Mouse (Mus musculus): ENCODE measurements around the gene Atxn7l3. TPM values are rescaled to one million over a fixed set of nuclear protein-coding genes. Genes with fewer than 3 reads are reported as not detected.
"Not testable (repeated sequence)": the region's sequence is repeated elsewhere in the genome, so short reads cannot be mapped to it uniquely, and the experiment has no call there.

Gene Atxn7l3
- polyA plus RNA-seq, 1 experiment from 2014 or later = 11.6 TPM

DNA sequence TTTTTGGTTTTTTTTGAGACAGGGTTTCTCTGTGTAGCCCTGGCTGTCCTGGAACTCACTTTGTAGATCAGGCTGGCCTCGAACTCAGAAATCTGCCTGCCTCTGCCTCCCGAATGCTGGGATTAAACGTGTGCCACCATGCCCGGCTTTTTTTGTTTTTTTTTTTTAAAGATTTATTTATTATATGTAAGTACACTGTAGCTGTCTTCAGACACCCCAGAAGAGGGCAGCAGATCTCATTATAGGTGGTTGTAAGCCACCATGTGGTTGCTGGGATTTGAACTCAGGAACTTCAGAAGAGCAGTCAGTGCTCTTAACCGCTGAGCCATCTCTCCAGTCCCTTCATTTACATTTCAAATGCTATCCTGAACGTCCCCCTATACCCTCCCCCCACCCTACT is 16.2 kb downstream of the Atxn7l3 start:
- H3K4me3 ChIP-seq (ENCODE audit: low read length); H3K4me2 ChIP-seq (ENCODE audit: low read depth, low read length); H3K27me3 ChIP-seq (ENCODE audit: control insufficient read depth, insufficient read depth, low read depth, low read length); H3K36me3 ChIP-seq (ENCODE audit: control insufficient read depth, insufficient read depth, low read length); H3K9ac ChIP-seq (ENCODE audit: low read length); H3K9me3 ChIP-seq (ENCODE audit: control insufficient read depth, low read length); H3K27ac ChIP-seq (ENCODE audit: low read length); ATAC-seq (ENCODE audit: low read depth): not testable (repeated sequence)
- H3K4me1 ChIP-seq (replicated peaks; ENCODE audit: control insufficient read depth, insufficient read depth, low read length) = peaks cover 11% of the 10 kb centered on the region; the same call in 1 of the 2 replicates
- 71% methylated on average over 6 of the region's 6 CpGs for WGBS

- Histone ChIP-seq H3K9ac (ENCODE audit: low read length) (no peak overlapping the region), H3K27me3 (ENCODE audit: control insufficient read depth, insufficient read depth, low read depth, low read length) (no peaks in the 10 kb centered on the region; the same call in 1 of the 2 replicates), H3K4me3 (ENCODE audit: low read length) (no peak overlapping the region), H3K27ac (ENCODE audit: low read length) (no peak overlapping the region), H3K4me2 (ENCODE audit: low read depth, low read length) (no peak overlapping the region), H3K36me3 (ENCODE audit: control insufficient read depth, insufficient read depth, low read length) (no peaks in the 10 kb centered on the region), H3K4me1 (replicated peaks; ENCODE audit: control insufficient read depth, insufficient read depth, low read length) (peaks cover 11% of the 10 kb centered on the region; the same call in 1 of the 2 replicates), H3K9me3 (ENCODE audit: control insufficient read depth, low read length) (no peaks in the 10 kb centered on the region)
- no peak for ATAC-seq (ENCODE audit: low read depth)
- WGBS = 86% methylated on average over 3 of the region's 3 CpGs
Observed at GRCm38 (mm10) chr11:102279595-102279994, 16.8 kb downstream of the Atxn7l3 start.

GRCm38 (mm10) chr11:102277754-102278153 is 18.7 kb downstream of the Atxn7l3 start:
- H3K4me2 ChIP-seq (ENCODE audit: low read depth, low read length) = no peak overlapping the region
- peaks cover 9% of the 10 kb centered on the region; the same call in 1 of the 2 replicates for H3K4me1 ChIP-seq (replicated peaks; ENCODE audit: control insufficient read depth, insufficient read depth, low read length)
- H3K36me3 ChIP-seq (ENCODE audit: control insufficient read depth, insufficient read depth, low read length) = no peaks in the 10 kb centered on the region
- H3K9ac ChIP-seq (ENCODE audit: low read length) = no peak overlapping the region
- no peak for ATAC-seq (ENCODE audit: low read depth)
- H3K4me3 ChIP-seq (ENCODE audit: low read length) = no peak overlapping the region
- H3K27ac ChIP-seq (ENCODE audit: low read length) = no peak overlapping the region
- no peaks in the 10 kb centered on the region; the same call in 1 of the 2 replicates for H3K27me3 ChIP-seq (ENCODE audit: control insufficient read depth, insufficient read depth, low read depth, low read length)
- H3K9me3 ChIP-seq (ENCODE audit: control insufficient read depth, low read length) = no peaks in the 10 kb centered on the region
- 72% methylated on average over 9 of the region's 12 CpGs for WGBS

- H3K27ac ChIP-seq (ENCODE audit: low read length) = no peak overlapping the region
Observed at GRCm38 (mm10) chr11:102276411-102276915, 20.0 kb downstream of the Atxn7l3 start.

GRCm38 (mm10) chr11:102268520-102269244 is 27.7 kb downstream of the Atxn7l3 start, which contains the start of gene Asb16:
TSS of gene Asb16 (plus strand) at chr11:102268743.
- 0 out of 2 replicates have a peak, but pooled peaks cover 4% of the 10 kb centered on the region for H3K36me3 ChIP-seq (ENCODE audit: control insufficient read depth, insufficient read depth, low read length)
- no peak within 1 kb of the TSS for H3K4me3 ChIP-seq (ENCODE audit: low read length)
- H3K4me2 ChIP-seq (ENCODE audit: low read depth, low read length) = no peak within 1 kb of the TSS
- no peak within 1 kb of the TSS for H3K9ac ChIP-seq (ENCODE audit: low read length)
- H3K9me3 ChIP-seq (ENCODE audit: control insufficient read depth, low read length) = no peaks in the 10 kb centered on the region
- ATAC-seq (ENCODE audit: low read depth) = no peak
- 84% methylated on average over 12 of the region's 12 CpGs for WGBS
- H3K4me1 ChIP-seq (replicated peaks; ENCODE audit: control insufficient read depth, insufficient read depth, low read length) = 0 out of 2 replicates have a peak, but pooled peaks cover 5% of the 10 kb centered on the region
- H3K27me3 ChIP-seq (ENCODE audit: control insufficient read depth, insufficient read depth, low read depth, low read length) = no peaks in the 10 kb centered on the region
- no peak within 1 kb of the TSS for H3K27ac ChIP-seq (ENCODE audit: low read length)

More at GRCm38 (mm10) chr11:102276411-102276915, 20.0 kb downstream of the Atxn7l3 start:
- H3K9ac ChIP-seq (ENCODE audit: low read length) = peak overlapping the region; percentile 70
- no peaks in the 10 kb centered on the region; the same call in 1 of the 2 replicates for H3K27me3 ChIP-seq (ENCODE audit: control insufficient read depth, insufficient read depth, low read depth, low read length)
- peaks cover 9% of the 10 kb centered on the region; the same call in 1 of the 2 replicates for H3K4me1 ChIP-seq (replicated peaks; ENCODE audit: control insufficient read depth, insufficient read depth, low read length)
- H3K4me2 ChIP-seq (ENCODE audit: low read depth, low read length) = peak overlapping the region; percentile 77
- peak; percentile 78 for ATAC-seq (ENCODE audit: low read depth)
- H3K4me3 ChIP-seq (ENCODE audit: low read length) = peak overlapping the region; percentile 48
- no peaks in the 10 kb centered on the region for H3K36me3 ChIP-seq (ENCODE audit: control insufficient read depth, insufficient read depth, low read length)
- under 1% methylated on average over 33 of the region's 33 CpGs for WGBS
- no peaks in the 10 kb centered on the region for H3K9me3 ChIP-seq (ENCODE audit: control insufficient read depth, low read length)

GRCm38 (mm10) chr11:102267480-102267879 is 29.0 kb downstream of the Atxn7l3 start:
- ATAC-seq (ENCODE audit: low read depth) = peak; percentile 78
- Histone ChIP-seq H3K9ac (ENCODE audit: low read length) (no peak overlapping the region), H3K27ac (ENCODE audit: low read length) (no peak overlapping the region), H3K4me2 (ENCODE audit: low read depth, low read length) (no peak overlapping the region), H3K4me1 (replicated peaks; ENCODE audit: control insufficient read depth, insufficient read depth, low read length) (0 out of 2 replicates have a peak, but pooled peaks cover 5% of the 10 kb centered on the region), H3K9me3 (ENCODE audit: control insufficient read depth, low read length) (no peaks in the 10 kb centered on the region), H3K27me3 (ENCODE audit: control insufficient read depth, insufficient read depth, low read depth, low read length) (no peaks in the 10 kb centered on the region), H3K36me3 (ENCODE audit: control insufficient read depth, insufficient read depth, low read length) (peaks cover 4% of the 10 kb centered on the region; the same call in 1 of the 2 replicates), H3K4me3 (ENCODE audit: low read length) (no peak overlapping the region)
- 4% methylated on average over 11 of the region's 11 CpGs for WGBS

DNA sequence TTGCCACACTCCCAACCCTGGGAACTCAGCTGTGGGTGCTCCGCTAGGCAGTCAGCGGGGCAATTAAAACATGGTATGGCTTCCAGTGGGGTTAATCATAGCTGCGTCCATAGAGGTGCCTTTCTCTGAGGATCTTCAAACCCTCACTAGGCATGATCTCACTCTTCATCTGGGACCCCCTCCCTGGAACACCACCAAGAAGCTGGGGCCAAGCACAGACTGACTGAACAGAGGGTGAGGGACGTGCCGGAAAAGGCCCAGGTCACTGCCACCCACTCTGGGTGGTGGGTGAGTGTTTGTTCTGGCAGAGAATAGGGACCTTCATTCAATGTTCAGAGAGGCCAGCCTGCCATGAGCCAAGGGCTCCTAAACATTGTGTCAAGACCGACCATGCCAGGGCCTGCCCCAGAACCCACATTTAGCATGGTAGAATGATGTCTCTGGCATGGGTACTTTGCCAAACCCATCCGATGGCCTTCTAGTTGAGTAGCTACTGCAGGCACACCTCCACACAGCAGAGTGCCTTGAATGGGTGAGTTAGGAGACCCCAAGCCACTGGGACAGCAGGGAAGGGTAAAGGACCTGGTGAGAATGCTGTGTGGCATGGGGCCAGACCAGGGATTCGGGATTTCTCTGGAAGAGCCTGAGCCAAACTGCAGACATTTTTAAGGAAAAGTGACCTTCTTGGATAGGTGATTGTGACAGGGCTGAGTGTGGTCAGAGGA is 29.6 kb downstream of the Atxn7l3 start:
- Histone ChIP-seq H3K9me3 (ENCODE audit: control insufficient read depth, low read length) (no peaks in the 10 kb centered on the region), H3K4me2 (ENCODE audit: low read depth, low read length) (no peak overlapping the region), H3K9ac (ENCODE audit: low read length) (no peak overlapping the region), H3K4me3 (ENCODE audit: low read length) (no peak overlapping the region), H3K27me3 (ENCODE audit: control insufficient read depth, insufficient read depth, low read depth, low read length) (no peaks in the 10 kb centered on the region), H3K4me1 (replicated peaks; ENCODE audit: control insufficient read depth, insufficient read depth, low read length) (0 out of 2 replicates have a peak, but pooled peaks cover 5% of the 10 kb centered on the region), H3K36me3 (ENCODE audit: control insufficient read depth, insufficient read depth, low read length) (peaks cover 7% of the 10 kb centered on the region; the same call in 1 of the 2 replicates), H3K27ac (ENCODE audit: low read length) (no peak overlapping the region)
- 0 out of 2 replicates have a peak, but pooled peaks have one; percentile 4 for ATAC-seq (ENCODE audit: low read depth)
- WGBS = 79% methylated on average over 8 of the region's 8 CpGs

- no peaks in the 10 kb centered on the region for H3K9me3 ChIP-seq (ENCODE audit: control insufficient read depth, low read length)
- H3K4me2 ChIP-seq (ENCODE audit: low read depth, low read length) = no peak overlapping the region
- no peak overlapping the region for H3K4me3 ChIP-seq (ENCODE audit: low read length)
- H3K9ac ChIP-seq (ENCODE audit: low read length) = no peak overlapping the region
- 0 out of 2 replicates have a peak, but pooled peaks cover 5% of the 10 kb centered on the region for H3K4me1 ChIP-seq (replicated peaks; ENCODE audit: control insufficient read depth, insufficient read depth, low read length)
- H3K36me3 ChIP-seq (ENCODE audit: control insufficient read depth, insufficient read depth, low read length) = peaks cover 7% of the 10 kb centered on the region; the same call in 1 of the 2 replicates
- H3K27me3 ChIP-seq (ENCODE audit: control insufficient read depth, insufficient read depth, low read depth, low read length) = no peaks in the 10 kb centered on the region
- ATAC-seq (ENCODE audit: low read depth) = no peak
- H3K27ac ChIP-seq (ENCODE audit: low read length) = no peak overlapping the region
- 63% methylated on average over 14 of the region's 14 CpGs for WGBS
Observed at GRCm38 (mm10) chr11:102265816-102266215, 30.6 kb downstream of the Atxn7l3 start.

DNA sequence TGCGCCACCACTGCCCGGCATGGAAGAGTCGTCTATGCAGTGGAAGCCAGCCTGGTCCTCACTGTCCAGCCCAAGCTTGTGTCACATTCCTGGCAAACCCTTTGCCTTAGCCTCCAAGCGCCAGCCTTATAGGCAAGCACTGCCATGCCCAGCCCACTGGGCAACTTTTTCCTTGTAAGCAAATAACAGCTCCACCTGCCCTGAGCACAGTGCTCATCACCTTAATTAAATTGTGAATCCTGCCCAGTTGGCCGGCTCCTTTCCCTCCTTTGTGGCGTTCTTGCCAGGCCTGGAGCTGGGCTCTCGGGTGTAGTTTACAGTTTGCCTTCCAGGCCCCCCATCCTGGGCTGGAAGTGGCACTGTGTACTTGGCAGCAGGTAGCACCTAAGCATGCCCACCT is 33.2 kb downstream of the Atxn7l3 start:
- Histone ChIP-seq H3K27me3 (ENCODE audit: control insufficient read depth, insufficient read depth, low read depth, low read length) (no peaks in the 10 kb centered on the region), H3K4me1 (replicated peaks; ENCODE audit: control insufficient read depth, insufficient read depth, low read length) (0 out of 2 replicates have a peak, but pooled peaks cover 5% of the 10 kb centered on the region), H3K4me2 (ENCODE audit: low read depth, low read length) (no peak overlapping the region), H3K4me3 (ENCODE audit: low read length) (no peak overlapping the region), H3K9ac (ENCODE audit: low read length) (no peak overlapping the region), H3K36me3 (ENCODE audit: control insufficient read depth, insufficient read depth, low read length) (peaks cover 17% of the 10 kb centered on the region), H3K27ac (ENCODE audit: low read length) (no peak overlapping the region), H3K9me3 (ENCODE audit: control insufficient read depth, low read length) (no peaks in the 10 kb centered on the region)
- ATAC-seq (ENCODE audit: low read depth) = no peak
- 92% methylated on average over 7 of the region's 7 CpGs for WGBS

Measured in lung, embryonic 16.5 days (tissue).